Mouse (Mus musculus) left cerebral cortex, adult 11 months (tissue): ENCODE data around the gene Kif7.

Experiments used
- DNase-seq: peaks from one replicate; pipeline ENCODE4 v3.0.0; 2022; ENCODE audit warnings: low spot score

The Kif7 gene

GRCm38 (mm10) chr7:79715187-79715981, at the start of gene Kif7:
Kif7 (minus strand) TSS chr7:79715720.
- no peak for DNase-seq

DNA sequence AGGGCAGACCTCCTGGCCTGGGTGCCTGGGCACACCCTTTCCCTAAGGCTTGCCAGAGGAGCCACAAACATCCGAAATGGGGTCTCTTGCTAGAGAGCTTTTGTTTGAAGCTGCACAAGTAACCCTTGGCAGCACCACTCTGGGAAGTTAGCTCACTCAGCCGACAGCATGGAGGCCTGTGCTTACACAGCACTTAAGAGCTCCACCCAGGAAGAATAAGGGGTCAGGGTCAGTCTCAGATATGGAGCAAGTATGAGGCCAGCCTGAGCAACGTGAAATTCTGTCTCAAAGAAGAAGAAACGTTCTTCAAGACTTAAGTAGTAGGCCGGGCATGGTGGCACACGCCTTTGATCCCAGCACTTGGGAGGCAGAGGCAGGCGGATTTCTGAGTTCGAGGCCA, 46.6 kb upstream of the Kif7 start:
- DNase-seq = no peak

GRCm38 (mm10) chr7:79761124-79761876, 45.8 kb upstream of the Kif7 start:
- no peak for DNase-seq

DNA sequence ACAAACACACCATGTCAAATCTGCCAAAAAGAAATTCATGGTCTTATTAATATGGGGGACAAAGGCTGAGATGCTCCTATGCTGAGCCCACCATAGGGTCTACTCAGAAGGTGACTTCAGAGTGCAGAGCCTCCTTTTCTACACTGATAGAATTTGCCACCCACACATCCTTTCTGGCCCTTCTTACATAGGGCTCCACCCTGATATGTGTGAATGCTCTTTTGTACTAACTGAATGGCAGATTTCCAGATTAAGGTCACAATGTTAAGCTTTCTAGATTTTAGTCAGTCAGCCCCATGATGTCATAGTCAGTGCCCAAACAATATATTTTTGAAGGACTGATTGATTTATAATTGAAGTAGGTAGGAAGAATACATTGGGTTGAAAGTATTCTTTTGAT, 44.2 kb upstream of the Kif7 start:
- DNase-seq = no peak

DNA sequence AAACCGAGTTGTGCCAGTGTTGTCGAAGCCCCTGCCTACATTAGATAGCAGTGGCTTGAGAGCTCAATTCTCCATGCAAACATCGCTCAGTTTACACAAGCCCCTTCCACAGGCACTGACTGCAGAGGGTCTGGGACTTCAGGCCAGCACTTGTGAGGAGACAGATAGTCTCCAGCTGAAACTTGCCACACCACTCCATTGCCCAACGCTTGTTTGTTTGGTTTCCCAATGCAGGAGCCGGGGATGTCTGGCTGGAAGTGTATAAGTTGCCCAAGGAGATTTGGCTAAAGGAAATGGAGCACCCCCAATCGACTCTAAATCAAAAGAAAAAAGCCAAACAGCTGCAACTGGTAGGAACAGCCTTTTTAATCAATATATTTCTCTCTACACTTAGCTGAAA, 42.7 kb upstream of the Kif7 start:
- DNase-seq = no peak

DNA sequence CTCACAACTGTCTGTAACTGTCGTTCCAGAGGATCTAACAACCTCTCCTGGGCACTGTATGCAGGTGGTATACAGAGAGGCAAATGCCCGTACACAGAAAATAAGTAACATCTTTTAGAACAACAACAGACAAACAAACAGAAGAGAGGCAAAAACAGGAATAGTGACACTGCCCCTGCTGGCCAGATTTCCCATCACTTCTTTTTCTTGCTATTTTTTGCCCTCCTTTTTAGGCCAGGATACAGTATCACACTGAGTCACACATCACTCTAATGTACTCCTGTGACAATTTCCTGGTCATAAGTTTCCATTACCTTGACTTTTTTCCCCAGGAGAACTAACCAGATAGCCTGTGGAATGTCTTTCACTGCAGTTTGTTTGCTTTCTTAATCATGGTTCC, 40.8 kb upstream of the Kif7 start:
- no peak for DNase-seq

- DNase-seq = no peak
These were observed 34.0 kb upstream of the Kif7 start for GRCm38 (mm10) chr7:79749511-79749910.

DNA sequence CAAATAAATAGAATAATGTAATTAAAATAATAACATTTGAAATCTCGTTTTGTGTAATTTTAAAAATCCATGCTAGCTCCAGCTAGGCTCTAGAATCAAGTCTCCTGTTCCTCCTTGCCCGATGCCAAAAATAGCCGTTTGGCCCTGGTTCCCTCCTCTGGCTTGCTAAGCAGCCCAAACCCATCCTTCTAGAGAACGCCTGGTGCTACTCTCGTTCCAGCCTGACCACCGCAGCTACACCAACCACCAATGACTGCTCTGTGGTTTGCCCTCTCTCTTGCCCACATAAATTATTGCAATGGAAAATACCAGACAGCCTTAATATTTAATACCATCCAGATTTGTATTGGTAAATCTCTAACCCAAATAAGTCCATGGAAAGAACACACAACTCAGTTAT, 32.1 kb upstream of the Kif7 start:
- no peak for DNase-seq

DNA sequence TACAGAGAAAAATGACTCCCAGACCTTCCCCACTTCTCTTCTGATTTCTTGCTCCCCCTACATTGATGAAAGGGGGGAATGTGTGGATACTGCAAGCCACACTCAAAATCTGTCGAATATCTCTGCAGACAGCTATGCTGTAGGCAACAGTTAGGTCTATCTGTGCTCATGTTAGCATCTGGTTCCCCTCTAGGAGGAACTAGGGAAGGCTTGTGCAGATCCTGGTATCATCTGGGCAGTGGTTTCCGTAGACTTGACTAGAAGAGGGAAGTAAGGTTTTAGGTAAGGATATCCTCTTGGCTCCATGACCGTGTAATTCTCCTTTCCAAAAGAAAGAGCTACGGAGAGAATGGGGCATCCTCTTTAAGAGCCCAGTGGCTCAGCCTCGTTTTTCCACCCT, 29.1 kb upstream of the Kif7 start:
- no peak for DNase-seq

- no peak for DNase-seq
These were observed 28.5 kb upstream of the Kif7 start for GRCm38 (mm10) chr7:79744051-79744450.

DNA sequence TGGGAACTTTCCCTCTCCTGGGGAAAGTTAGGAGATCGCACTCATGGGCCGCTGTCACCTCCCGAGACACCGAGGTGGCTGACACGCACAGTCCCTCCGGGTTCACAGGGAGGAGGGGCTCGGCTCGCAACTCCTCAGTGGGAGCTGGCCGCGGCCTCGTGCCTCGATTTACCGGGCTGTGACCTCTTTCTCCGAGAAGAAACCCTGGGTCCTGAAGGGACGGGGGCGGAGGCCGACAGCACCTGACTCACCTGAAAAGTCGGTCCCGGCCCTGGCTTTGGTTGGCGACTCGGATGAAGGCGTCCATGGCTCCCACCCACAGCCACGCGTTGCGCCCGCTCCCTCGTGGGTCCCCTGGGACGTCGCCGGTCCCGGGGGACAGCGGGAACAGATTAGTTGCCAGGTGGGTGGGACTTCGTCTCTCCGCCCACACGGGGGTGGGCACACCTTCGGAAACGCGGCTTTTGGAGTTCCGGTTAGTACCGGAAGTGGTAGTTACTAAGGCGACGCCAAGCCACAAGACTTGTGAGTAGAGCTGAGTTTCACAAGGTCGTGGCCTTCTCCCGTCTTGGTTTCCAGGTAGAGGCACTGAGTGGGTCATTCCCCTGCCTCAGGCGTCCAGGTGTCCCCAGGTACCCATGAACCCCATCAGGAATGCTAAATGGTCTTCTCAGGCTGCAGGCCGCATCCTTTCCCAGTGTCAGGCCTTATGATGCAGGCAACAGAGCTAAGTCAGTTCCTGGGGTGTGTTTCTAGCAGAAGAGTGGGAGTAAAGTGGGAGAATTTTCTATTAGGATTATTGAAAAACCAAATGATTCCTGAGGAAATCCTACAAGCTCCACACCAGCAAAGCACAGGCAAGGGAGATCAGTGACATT, 27.4 kb upstream of the Kif7 start, which contains the start of the genes Pex11a and Wdr93:
Gene Pex11a (minus strand): TSS at position 473 of the 878 bp plus-strand sequence.
Gene Wdr93 (plus strand): TSS at position 505 of the 878 bp plus-strand sequence.
- peak; percentile 80 for DNase-seq

DNA sequence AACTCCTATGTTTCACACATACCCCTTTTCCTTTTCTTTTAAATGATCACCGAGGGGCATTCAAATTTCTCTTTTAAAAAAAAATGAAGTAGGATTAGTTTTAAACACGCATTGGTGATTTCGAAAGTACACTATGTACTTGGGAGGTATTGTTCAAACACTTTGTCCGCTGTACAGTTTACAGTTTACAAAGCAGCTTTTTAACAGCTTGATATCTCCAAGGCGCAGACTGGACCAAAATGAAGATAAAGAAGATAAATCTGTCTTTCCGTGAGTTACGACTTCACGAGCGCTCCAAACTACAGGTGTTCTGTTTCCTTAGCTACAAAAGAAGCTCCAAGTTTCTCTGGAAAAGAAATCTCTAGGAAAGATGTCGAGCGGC, 26.7 kb upstream of the Kif7 start:
- DNase-seq = no peak

DNA sequence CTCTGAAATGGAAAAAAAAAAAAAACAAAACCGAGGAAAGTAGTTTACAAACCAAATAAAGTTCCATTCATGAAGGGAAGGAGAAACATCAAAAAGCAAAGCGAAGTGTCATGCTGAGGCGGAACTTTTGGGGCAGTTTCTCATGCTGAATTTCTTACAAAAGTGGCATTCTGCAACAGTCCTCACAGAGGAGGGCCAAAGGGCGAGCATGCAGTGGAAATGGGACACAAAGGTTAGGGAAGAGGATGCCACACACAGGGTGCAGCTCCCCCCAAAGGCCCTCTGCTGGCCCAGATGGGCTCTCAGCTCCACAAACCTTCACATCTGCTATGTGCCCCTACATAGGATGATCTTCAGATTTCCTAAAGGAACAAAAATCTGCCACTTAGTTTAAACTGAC, 24.8 kb upstream of the Kif7 start:
- DNase-seq = no peak

DNA sequence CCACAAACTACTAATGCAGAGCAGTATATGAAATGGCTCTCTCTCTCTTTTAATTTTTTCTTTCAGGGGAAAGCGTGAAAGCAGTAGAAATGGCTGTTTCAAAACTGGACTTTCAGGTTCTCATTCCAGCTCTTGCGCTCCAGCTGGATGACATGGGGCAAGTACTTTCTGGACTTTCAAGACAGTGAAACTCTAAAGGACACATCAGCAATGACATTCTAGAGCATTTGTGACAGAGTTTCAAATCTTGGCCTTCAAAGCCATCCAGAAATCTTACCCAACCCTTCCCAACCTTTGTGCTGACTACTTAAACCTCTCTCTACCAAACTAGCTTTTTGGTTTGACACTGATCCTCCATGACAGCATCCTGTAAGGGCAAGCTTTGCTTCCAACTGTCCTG, 23.4 kb upstream of the Kif7 start:
- no peak for DNase-seq

- no peak for DNase-seq
These were observed 21.0 kb upstream of the Kif7 start for GRCm38 (mm10) chr7:79736511-79736910.

DNA sequence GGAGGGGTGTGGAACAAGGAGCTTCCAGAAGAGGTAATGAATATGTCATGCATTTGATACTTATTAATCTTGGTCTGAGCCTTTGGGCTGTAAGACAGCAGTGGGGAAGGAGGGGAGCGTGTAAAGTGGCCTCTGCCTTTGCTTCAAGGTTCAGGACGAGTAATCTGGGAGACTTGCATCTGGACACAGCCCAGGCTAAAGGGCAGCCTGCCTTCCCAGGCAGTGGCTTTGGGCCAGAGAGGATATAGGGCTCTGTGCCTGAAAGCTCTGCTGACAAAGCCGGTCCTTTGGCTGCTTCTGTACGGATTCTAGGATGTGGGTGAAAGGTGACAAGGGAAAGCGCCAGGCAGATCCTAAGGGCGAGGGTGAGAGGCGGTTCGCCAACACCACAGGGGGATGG, 19.0 kb upstream of the Kif7 start:
- no peak for DNase-seq

- DNase-seq = no peak
These were observed 17.1 kb upstream of the Kif7 start, which contains the start of gene Plin1 for GRCm38 (mm10) chr7:79732622-79733021. Plin1 (minus strand) TSS chr7:79732903.

GRCm38 (mm10) chr7:79731438-79731837, 15.9 kb upstream of the Kif7 start:
- no peak for DNase-seq

DNA sequence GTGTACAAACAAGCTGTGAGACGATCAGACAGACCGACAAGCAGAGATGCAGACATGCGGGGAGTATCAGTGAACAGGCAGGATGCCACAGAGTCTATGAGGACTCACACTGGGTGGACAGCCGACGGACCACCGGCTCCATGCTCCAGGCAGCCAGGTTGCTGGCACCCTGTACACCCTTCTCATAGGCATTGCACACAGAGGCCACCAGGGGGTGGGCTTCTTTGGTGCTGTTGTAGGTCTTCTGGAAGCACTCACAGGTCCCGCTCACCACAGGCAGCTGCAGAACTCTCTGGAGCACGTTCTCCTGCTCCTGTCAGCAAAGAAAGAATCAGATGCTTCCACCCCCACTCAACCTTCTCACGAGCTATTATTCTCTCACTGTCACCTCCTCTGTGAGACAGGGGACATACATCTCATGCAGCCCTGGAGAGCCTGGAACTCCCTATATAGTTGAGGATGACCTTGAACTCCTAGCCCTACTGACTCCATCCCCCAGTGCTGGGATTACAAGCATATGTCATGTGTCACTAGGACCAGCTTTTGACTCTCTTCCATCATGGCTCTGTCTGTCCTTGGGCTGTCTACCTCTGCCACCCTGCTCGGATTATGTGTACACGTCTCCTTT, 14.3 kb upstream of the Kif7 start:
- no peak for DNase-seq

DNA sequence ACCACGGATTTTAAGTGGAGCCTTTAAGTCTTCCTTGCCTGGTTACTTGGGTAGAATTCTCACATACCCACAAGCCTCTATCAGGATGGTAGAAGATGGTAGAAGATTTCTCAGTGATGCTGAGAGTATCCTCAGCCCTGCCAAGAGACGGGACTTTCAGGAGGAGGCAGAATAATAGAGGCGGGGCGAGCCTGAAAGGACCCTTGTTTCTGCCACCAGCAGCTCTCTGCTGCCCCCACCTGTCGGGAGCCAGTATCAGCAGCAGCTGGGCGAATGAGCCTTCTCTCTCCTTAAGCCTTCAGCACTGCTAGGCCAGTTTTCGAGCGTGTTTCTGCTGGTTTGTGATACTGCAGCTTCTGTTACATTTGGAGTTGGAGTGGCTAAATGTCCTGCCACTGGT, 13.6 kb upstream of the Kif7 start:
- no peak for DNase-seq

DNA sequence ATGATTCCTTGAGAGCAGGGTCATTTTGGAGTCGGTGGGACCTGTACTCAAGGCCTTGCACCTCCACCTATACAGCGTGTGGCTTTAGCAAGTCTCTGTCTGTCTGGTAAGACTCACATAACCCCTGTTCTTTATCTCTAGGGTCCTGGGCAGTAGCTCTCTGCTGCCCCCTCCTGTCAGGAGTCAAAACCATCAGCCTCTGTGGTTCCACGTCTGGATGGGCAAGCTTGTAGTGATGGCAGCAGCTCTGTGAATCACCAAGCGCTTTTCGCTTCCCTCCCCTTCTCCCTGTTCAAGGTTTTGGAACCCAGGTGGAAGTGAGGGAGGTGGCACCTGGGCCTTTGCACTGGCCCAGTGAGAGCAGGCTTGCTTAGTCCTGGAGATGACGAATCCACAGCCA, 12.7 kb upstream of the Kif7 start:
- no peak for DNase-seq

DNA sequence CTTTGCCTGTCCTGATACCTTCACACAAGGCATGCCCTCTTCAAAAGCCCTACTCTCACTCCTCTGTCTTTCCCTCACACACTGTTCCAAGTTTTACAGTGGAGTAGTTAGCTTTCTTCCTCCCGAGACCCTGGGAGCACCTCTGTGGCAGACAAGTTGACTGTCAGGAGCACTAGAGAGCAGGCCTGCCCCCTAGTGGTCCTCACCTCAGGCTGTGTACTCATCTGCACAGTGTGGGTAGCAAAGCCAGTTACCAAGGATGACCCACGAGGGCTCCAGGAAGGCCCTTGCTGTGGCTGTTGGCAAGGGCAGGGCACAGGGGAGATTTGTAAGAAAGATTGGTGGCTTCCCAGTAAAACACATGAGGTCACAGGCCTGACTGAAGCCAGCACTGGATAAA, 11.6 kb upstream of the Kif7 start:
- no peak for DNase-seq
